Mouse (Mus musculus): ENCODE measurements around the gene Unc13a. TPM values are rescaled to one million over a fixed set of nuclear protein-coding genes. Genes with fewer than 3 reads are reported as not detected.

Gene Unc13a
- polyA plus RNA-seq (2015; fragmentation: Nextera tagmentation; extraction: Ambion mirVana) = 0.15 and 0.20 TPM in 2 replicates

DNA sequence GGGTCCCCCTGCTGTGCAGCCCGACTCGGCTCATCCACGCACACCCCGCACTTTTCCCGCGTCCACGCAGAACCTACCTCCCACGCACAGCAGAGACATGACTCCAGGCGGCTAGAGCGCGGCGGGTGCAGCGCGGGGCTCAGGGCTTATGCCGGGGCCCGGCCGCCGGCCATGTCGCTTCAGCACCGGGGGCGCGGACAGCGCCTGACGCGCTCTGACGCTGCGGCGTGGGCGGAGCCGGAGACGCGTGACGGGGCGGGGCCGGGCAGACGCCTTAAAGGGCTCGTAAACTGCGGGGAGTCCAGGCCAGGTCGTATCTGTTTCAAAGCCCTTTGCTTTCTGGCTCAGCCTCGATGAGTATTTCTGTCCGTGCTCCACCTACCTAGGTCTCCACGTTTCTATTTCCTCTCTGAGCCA lies at the start of gene Unc13a:
Gene Unc13a (minus strand): TSS at position 209 of the 417 bp plus-strand sequence.
- Histone ChIP-seq H3K36me3 (ENCODE audit: control insufficient read depth, insufficient read depth) (no peaks in the 10 kb centered on the region), H3K27me3 (ENCODE audit: control insufficient read depth, insufficient read depth, low read depth, low read length) (peaks cover 36% of the 10 kb centered on the region), H3K4me2 (ENCODE audit: low read depth, low read length) (peak within 1 kb of the TSS; percentile 85), H3K4me1 (ENCODE audit: control insufficient read depth, low read depth, low read length) (peaks cover 26% of the 10 kb centered on the region), H3K4me3 (ENCODE audit: low read depth, low read length) (peak within 1 kb of the TSS; percentile 61), H3K27ac (ENCODE audit: low read length) (no peak within 1 kb of the TSS), H3K9me3 (replicated peaks; ENCODE audit: control insufficient read depth, low read length) (no peaks in the 10 kb centered on the region), H3K9ac (ENCODE audit: low read depth, low read length) (peak within 1 kb of the TSS; percentile 52)
- peak; percentile 66 for ATAC-seq (ENCODE audit: low read depth)
- under 1% methylated on average over 42 of the region's 42 CpGs for WGBS (ENCODE audit: insufficient replicate concordance)

DNA sequence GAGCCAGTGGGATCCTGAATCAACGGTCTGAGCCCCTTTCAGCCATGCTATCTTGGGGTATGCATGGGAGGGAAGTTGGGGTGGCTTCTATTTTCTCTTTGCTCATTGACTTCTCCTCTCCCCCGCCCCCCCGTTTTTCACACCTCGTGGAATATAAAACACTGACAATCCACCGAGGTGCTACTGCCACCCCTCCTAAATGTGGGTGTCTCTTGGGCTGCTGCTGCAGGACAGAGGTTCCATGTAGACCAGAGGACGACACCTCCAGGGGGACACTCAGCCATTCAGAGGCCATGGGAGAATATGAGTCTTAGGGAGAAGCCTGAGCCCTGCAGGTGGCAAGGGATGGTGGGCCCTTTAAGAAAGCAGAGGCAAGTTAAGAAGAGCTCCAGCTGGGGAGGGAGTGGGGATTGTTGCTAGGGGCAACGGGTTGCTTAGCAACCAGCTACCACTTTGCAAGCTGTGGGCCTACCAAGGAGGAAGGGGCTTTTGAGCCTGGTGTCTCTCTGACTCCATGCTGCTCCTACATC lies 48.4 kb upstream of the Unc13a start:
- Histone ChIP-seq H3K27me3 (ENCODE audit: control insufficient read depth, insufficient read depth, low read depth, low read length) (no peaks in the 10 kb centered on the region), H3K36me3 (ENCODE audit: control insufficient read depth, insufficient read depth) (peaks cover 6% of the 10 kb centered on the region; the same call in 1 of the 2 replicates), H3K9me3 (replicated peaks; ENCODE audit: control insufficient read depth, low read length) (no peaks in the 10 kb centered on the region), H3K9ac (ENCODE audit: low read depth, low read length) (no peak overlapping the region), H3K4me3 (ENCODE audit: low read depth, low read length) (no peak overlapping the region), H3K27ac (ENCODE audit: low read length) (peak overlapping the region; percentile 63; the same call in 1 of the 2 replicates), H3K4me2 (ENCODE audit: low read depth, low read length) (no peak overlapping the region), H3K4me1 (ENCODE audit: control insufficient read depth, low read depth, low read length) (peaks cover 48% of the 10 kb centered on the region)
- 59% methylated on average over 7 of the region's 7 CpGs for WGBS (ENCODE audit: insufficient replicate concordance)
- ATAC-seq (ENCODE audit: low read depth) = no peak

DNA sequence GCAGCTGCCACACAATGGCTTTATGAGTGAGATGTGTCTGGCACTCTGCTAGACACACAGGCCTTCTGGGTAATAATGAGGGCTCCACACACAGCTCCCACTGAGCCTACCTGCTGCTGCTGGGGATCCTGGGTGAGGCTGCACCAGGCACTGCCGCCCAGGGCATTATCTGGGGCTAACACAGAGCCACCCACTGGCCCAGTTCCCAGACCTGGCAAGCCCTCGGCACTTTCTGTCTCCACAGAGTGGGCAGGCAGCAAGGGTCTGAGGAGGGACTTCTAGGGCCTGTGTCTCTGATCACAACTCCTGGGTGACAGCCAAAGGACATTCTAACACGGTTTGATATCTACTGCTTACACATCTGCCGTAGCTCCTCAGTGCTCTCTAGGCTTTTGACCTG lies 47.7 kb upstream of the Unc13a start:
- Histone ChIP-seq H3K4me1 (ENCODE audit: control insufficient read depth, low read depth, low read length) (peaks cover 41% of the 10 kb centered on the region), H3K27me3 (ENCODE audit: control insufficient read depth, insufficient read depth, low read depth, low read length) (no peaks in the 10 kb centered on the region), H3K9ac (ENCODE audit: low read depth, low read length) (no peak overlapping the region), H3K4me2 (ENCODE audit: low read depth, low read length) (no peak overlapping the region), H3K36me3 (ENCODE audit: control insufficient read depth, insufficient read depth) (peaks cover 6% of the 10 kb centered on the region; the same call in 1 of the 2 replicates), H3K4me3 (ENCODE audit: low read depth, low read length) (no peak overlapping the region), H3K27ac (ENCODE audit: low read length) (peak overlapping the region; percentile 63), H3K9me3 (replicated peaks; ENCODE audit: control insufficient read depth, low read length) (no peaks in the 10 kb centered on the region)
- WGBS (ENCODE audit: insufficient replicate concordance) = 28% methylated on average over 4 of the region's 4 CpGs
- ATAC-seq (ENCODE audit: low read depth) = peak; percentile 69

DNA sequence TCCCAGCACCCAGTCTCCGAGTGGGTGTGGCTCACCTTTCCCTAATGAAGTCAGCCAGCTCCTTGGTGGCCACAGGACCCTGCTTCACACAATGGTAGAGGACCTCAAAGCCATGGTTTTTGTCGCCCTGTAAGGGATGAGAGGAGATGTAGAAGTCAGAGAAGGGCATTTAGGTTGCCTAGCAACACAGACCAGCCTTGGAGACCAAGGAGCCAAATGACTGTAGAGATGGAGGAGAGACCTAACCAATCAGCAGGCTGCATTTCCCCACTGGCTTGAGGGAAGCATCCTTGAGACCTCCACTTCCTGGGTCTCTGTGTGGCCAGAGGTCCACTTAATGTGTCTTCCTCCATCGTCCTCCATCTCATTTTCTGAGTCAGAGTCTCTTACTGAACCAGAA lies 46.7 kb upstream of the Unc13a start:
- Histone ChIP-seq H3K36me3 (ENCODE audit: control insufficient read depth, insufficient read depth) (peaks cover 6% of the 10 kb centered on the region; the same call in 1 of the 2 replicates), H3K27me3 (ENCODE audit: control insufficient read depth, insufficient read depth, low read depth, low read length) (no peaks in the 10 kb centered on the region), H3K9me3 (replicated peaks; ENCODE audit: control insufficient read depth, low read length) (no peaks in the 10 kb centered on the region), H3K4me1 (ENCODE audit: control insufficient read depth, low read depth, low read length) (peaks cover 31% of the 10 kb centered on the region), H3K27ac (ENCODE audit: low read length) (no peak overlapping the region), H3K4me3 (ENCODE audit: low read depth, low read length) (no peak overlapping the region), H3K9ac (ENCODE audit: low read depth, low read length) (no peak overlapping the region), H3K4me2 (ENCODE audit: low read depth, low read length) (no peak overlapping the region)
- WGBS (ENCODE audit: insufficient replicate concordance) = 56% methylated on average over 3 of the region's 3 CpGs
- no peak for ATAC-seq (ENCODE audit: low read depth)

DNA sequence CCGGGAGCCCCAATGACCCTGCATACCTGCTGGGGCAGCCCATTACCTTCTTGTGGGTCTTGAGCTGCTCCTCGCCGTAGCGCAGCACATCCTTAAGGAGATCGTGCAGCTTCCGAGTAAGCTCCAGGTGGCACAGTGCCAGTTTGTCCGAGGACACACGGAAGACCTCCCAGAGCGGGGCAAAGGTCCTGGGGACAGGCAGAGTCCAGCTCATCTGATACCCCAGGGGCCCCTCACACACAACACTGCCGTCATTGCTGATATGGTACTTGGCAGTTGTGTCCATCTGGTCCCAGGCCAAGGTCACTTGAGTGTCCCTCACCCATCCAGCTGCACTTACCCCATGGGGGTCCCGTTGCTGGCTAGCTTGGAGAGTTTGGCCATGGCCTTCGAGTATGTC lies 45.5 kb upstream of the Unc13a start:
- no peak overlapping the region for H3K4me2 ChIP-seq (ENCODE audit: low read depth, low read length)
- no peaks in the 10 kb centered on the region for H3K9me3 ChIP-seq (replicated peaks; ENCODE audit: control insufficient read depth, low read length)
- no peaks in the 10 kb centered on the region for H3K27me3 ChIP-seq (ENCODE audit: control insufficient read depth, insufficient read depth, low read depth, low read length)
- peaks cover 21% of the 10 kb centered on the region for H3K4me1 ChIP-seq (ENCODE audit: control insufficient read depth, low read depth, low read length)
- 83% methylated on average over 12 of the region's 12 CpGs for WGBS (ENCODE audit: insufficient replicate concordance)
- ATAC-seq (ENCODE audit: low read depth) = no peak
- no peak overlapping the region for H3K27ac ChIP-seq (ENCODE audit: low read length)
- peaks cover 11% of the 10 kb centered on the region for H3K36me3 ChIP-seq (ENCODE audit: control insufficient read depth, insufficient read depth)
- no peak overlapping the region for H3K4me3 ChIP-seq (ENCODE audit: low read depth, low read length)
- H3K9ac ChIP-seq (ENCODE audit: low read depth, low read length) = no peak overlapping the region

DNA sequence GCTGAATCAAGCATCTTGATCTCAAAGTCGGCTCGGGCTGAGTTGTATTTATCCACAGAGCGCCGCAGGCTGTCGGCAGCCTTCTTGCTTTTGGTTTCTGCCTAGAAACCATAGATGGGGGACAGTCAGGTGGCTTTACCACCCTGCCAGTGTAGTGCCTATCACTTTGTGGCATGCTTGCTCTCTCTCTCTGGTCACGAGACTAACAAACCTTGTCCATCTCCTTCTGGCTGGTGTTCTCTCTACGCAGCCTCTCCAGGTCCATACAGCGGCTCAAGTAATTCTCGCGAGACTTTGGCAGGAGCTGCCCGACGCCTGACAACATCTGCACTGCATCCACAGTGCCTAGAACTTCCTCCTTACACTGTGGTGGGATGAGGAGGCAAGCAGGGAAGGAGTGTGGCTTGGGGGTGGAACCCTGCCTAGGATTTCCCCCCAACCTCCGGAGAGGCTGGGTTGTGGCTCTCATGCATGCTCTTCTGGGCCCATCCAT lies 45.0 kb upstream of the Unc13a start:
- H3K4me2 ChIP-seq (ENCODE audit: low read depth, low read length) = no peak overlapping the region
- peaks cover 21% of the 10 kb centered on the region for H3K4me1 ChIP-seq (ENCODE audit: control insufficient read depth, low read depth, low read length)
- peaks cover 12% of the 10 kb centered on the region for H3K36me3 ChIP-seq (ENCODE audit: control insufficient read depth, insufficient read depth)
- no peak overlapping the region for H3K9ac ChIP-seq (ENCODE audit: low read depth, low read length)
- WGBS (ENCODE audit: insufficient replicate concordance) = 82% methylated on average over 13 of the region's 13 CpGs
- H3K4me3 ChIP-seq (ENCODE audit: low read depth, low read length) = no peak overlapping the region
- H3K27me3 ChIP-seq (ENCODE audit: control insufficient read depth, insufficient read depth, low read depth, low read length) = no peaks in the 10 kb centered on the region
- H3K9me3 ChIP-seq (replicated peaks; ENCODE audit: control insufficient read depth, low read length) = no peaks in the 10 kb centered on the region
- H3K27ac ChIP-seq (ENCODE audit: low read length) = no peak overlapping the region
- ATAC-seq (ENCODE audit: low read depth) = no peak

DNA sequence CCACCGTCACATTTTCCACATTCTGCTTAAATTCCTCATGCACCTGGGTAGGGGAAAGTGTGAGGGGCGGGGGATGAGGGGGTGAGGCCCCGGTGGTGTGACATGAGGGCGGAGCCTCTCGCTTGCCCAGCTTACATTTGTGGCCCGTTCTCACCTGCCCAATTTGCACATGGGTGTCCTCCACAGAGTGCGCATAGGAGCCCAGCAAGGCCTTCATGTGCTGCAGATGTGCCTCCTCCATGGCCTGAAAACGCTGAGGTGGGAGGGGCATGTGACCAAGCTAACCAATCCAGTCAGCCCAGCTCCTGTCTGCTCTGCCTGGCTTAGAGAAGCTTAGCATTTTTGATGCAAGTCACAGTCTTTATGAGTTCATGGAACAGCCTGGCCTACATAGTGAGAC lies 44.0 kb upstream of the Unc13a start:
- Histone ChIP-seq H3K4me1 (ENCODE audit: control insufficient read depth, low read depth, low read length) (peaks cover 21% of the 10 kb centered on the region), H3K4me3 (ENCODE audit: low read depth, low read length) (no peak overlapping the region), H3K36me3 (ENCODE audit: control insufficient read depth, insufficient read depth) (peaks cover 12% of the 10 kb centered on the region), H3K9me3 (replicated peaks; ENCODE audit: control insufficient read depth, low read length) (no peaks in the 10 kb centered on the region), H3K27me3 (ENCODE audit: control insufficient read depth, insufficient read depth, low read depth, low read length) (no peaks in the 10 kb centered on the region), H3K4me2 (ENCODE audit: low read depth, low read length) (no peak overlapping the region), H3K9ac (ENCODE audit: low read depth, low read length) (no peak overlapping the region), H3K27ac (ENCODE audit: low read length) (no peak overlapping the region)
- ATAC-seq (ENCODE audit: low read depth) = no peak
- 63% methylated on average over 8 of the region's 8 CpGs for WGBS (ENCODE audit: insufficient replicate concordance)

DNA sequence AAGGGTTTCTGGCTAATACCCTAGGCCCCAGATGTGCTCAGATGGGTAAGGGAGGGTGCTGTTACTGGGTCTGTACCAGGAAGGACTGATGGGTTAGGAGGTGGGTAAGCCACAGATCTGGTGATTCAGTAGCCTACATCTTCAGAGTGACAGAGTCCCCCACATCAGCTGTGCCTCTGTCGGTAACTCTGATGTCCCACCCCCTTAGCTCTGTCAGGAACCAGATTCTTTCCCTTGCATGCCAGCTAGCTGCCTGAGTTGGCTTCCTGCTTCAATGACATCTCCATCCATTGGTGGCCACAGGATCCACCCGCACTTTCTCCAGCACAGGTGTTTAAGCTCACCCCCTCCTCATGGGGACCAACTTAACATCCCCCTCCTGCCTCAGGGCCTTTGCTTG lies 40.0 kb upstream of the Unc13a start:
- Histone ChIP-seq H3K27ac (ENCODE audit: low read length) (no peak overlapping the region), H3K4me3 (ENCODE audit: low read depth, low read length) (no peak overlapping the region), H3K9ac (ENCODE audit: low read depth, low read length) (no peak overlapping the region), H3K4me2 (ENCODE audit: low read depth, low read length) (no peak overlapping the region), H3K4me1 (ENCODE audit: control insufficient read depth, low read depth, low read length) (peaks cover 4% of the 10 kb centered on the region; the same call in 1 of the 2 replicates), H3K27me3 (ENCODE audit: control insufficient read depth, insufficient read depth, low read depth, low read length) (no peaks in the 10 kb centered on the region), H3K9me3 (replicated peaks; ENCODE audit: control insufficient read depth, low read length) (no peaks in the 10 kb centered on the region), H3K36me3 (ENCODE audit: control insufficient read depth, insufficient read depth) (peaks cover 9% of the 10 kb centered on the region)
- ATAC-seq (ENCODE audit: low read depth) = no peak
- WGBS (ENCODE audit: insufficient replicate concordance) = 79% methylated on average over 2 of the region's 2 CpGs

DNA sequence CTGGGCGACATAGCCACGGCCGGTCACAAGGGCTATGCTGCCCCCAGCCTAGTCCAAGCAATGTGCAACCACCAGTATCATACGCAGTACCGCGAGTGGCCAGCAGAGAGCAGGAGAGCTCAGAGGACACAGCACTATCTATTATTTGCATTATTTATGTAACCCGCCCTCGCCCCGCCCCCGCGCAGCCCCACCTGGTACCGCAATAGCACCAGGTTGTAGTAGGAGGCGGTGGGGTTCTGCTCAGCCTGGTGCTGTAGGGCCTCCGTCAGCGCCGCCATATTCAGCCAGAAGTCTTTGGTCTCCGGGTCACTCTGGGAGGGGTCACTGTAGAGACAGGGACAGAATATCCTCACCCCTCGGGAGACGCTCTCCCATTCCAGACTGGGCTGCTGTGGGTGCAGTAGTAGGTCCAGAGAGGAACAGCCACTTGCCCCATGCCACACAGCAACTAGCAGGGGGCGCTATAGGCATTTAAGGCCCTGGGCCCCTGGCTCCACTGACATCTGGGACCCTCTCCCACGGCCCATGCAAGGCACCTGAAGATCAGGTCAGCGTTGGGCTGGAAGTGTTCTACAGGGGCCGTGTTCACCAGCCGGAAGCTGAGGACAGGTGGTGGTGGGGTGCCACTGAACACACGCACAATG lies 38.4 kb upstream of the Unc13a start:
- peak; percentile 62 for ATAC-seq (ENCODE audit: low read depth)
- Histone ChIP-seq H3K36me3 (ENCODE audit: control insufficient read depth, insufficient read depth) (peaks cover 6% of the 10 kb centered on the region; the same call in 1 of the 2 replicates), H3K9me3 (replicated peaks; ENCODE audit: control insufficient read depth, low read length) (no peaks in the 10 kb centered on the region), H3K4me1 (ENCODE audit: control insufficient read depth, low read depth, low read length) (peaks cover 4% of the 10 kb centered on the region; the same call in 1 of the 2 replicates), H3K9ac (ENCODE audit: low read depth, low read length) (no peak overlapping the region), H3K27ac (ENCODE audit: low read length) (no peak overlapping the region), H3K27me3 (ENCODE audit: control insufficient read depth, insufficient read depth, low read depth, low read length) (no peaks in the 10 kb centered on the region), H3K4me3 (ENCODE audit: low read depth, low read length) (no peak overlapping the region), H3K4me2 (ENCODE audit: low read depth, low read length) (0 out of 2 replicates have a peak overlapping the region, but pooled peaks have one; percentile 2)
- WGBS (ENCODE audit: insufficient replicate concordance) = 36% methylated on average over 25 of the region's 25 CpGs

Data from liver, embryonic 16.5 days (tissue).